Mouse (Mus musculus) skeletal muscle tissue, adult 2 months (tissue): ENCODE measurements around the gene Gm20869.
"Not testable (repeated sequence)": the region's sequence is repeated elsewhere in the genome, so short reads cannot be mapped to it uniquely, and the experiment has no call there.

Experiments used
- DNase-seq: peaks from one replicate; pipeline ENCODE4 v3.0.0-alpha.2; 2012; ENCODE audit warnings: low read depth, low spot score

The Gm20869 gene

GRCm38 (mm10) chrY:71469149-71469548 is at the start of gene Gm20869:
Gene Gm20869 (plus strand): TSS chrY:71469449.
- DNase-seq: not testable (repeated sequence)
